Mouse (Mus musculus): Measurements from ENCODE around the gene Cyfip2.
A peak's percentile ranks its signal among the peaks of the same experiment; 100 is the strongest.

Gene Cyfip2

DNA sequence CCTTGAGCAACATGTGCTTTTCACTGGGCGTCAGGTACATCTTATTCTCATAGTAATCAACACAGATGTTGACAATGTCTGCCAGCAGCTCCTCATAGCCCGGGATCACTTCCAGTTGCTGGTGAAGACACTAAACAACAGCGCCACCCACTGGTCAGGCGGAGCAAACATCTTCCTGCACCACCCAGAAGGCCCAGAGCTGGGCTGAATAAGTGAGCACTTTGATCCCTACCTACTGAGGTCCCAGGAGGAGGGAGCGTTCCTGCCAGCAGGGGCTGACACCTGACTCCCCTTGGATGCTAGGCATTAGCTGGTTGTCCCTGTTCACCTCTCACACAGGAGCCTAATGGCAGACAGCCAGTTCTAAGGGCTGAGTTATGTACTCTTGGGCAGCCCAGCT is 35.9 kb downstream of the Cyfip2 start:
- peak; percentile 54 for DNase-seq (ENCODE audit: low read depth)

DNA sequence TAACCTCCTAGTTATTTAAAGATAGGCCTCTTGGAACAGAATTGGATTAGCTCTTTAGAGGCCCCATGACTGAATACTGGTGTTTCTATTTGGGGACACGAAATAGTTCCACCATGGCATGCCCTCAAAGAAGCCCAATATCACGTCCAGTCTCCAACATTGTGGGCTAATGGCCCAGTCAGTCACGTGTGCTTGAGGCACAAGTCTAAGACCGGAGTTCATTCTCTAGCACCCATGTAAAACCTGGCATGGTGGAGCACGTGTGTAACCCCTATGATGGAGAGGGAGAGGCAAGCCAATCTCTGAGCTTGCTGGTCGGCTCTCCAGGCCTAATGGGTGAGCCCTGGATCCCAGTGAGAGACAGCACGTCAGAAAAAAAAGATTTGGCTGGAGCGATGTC is 36.5 kb downstream of the Cyfip2 start:
- DNase-seq (ENCODE audit: low read depth): no peak

DNA sequence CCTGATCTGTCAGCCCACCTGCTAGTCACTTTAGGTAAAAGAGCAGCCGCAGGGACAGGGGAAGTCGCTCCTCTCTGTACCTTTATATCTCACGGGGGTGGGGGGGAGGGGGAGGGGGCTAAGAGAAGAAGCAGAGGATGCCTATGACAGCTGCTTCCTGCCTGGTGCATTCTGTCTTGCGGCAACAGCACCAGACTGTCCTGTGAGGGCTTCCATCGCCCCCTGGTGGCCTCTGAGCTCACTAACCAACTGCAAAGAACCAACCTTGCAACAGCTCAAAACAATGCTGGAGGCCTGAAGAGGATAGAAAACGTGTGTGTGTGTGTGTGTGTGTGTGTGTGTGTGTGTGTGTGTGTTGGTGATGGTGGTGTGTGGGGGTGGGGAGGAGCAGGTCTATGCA is 37.4 kb downstream of the Cyfip2 start:
- peak; percentile 87 for DNase-seq (ENCODE audit: low read depth)

DNA sequence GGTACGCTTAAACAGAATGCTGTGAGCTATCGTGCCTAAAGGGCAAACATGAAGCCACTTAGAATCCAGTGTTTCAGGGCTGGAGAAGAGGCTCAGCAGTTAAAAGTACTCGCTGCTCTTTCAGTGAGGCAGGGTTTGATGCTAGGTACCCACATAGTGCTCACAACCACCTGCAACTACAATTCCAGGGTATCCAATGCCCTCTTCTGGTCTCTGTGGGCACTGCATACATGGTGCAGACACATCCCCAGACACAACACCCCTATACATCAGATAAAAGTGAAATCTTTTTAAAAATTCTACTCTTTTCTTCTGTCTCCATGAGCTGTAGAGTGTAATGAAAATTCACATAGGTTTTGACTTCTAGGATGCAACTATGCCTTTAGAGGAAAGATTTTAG is 38.7 kb downstream of the Cyfip2 start:
- no peak for DNase-seq (ENCODE audit: low read depth)

DNA sequence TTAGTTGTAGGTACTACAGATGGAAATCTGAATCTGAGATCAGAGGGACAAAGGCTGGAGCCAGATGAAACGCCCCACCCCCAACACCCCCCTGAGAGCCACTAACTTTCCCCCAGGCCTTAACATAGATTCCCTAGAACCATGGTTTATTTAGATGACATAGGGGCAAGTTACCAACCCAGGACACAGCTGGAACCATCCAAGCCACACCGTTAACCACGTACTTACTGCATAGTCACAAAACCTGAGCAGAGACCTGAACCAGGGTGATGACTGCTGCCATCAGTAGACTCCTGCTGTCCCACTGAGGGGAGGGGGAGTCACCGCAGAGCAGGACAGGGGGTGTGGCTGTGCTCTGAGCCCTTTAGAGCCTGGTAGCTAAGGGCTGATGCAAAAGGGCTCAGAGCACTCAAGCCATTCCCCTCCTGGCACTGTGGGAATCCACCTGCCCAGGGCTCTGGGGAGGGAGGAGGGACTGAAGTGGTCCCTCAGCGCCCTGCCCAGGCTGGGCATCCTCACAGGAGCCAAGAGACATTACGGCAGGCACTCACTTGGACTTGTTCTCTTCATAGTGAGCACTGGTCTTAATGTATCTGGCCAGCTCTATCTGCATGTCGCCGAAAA is 40.5 kb downstream of the Cyfip2 start:
- DNase-seq (ENCODE audit: low read depth): no peak

DNA sequence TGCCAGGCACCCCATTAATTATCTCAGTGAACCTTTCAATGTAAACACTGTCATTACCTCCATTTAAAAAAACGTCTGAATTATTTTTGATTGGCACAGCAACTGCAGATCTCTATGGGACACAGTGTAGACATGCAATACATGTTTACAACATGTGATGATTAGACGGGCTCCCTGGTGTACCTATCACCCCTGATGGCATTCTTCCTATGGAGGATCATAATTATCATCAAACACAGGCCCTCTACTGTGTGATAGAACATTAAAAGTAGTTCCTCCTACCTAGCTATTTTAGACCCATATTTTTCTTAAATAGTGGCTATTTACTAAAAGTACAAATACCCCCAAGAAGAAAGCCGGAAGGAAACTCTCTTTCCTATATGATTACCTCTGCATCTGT is 42.8 kb downstream of the Cyfip2 start:
- DNase-seq (ENCODE audit: low read depth): no peak

DNA sequence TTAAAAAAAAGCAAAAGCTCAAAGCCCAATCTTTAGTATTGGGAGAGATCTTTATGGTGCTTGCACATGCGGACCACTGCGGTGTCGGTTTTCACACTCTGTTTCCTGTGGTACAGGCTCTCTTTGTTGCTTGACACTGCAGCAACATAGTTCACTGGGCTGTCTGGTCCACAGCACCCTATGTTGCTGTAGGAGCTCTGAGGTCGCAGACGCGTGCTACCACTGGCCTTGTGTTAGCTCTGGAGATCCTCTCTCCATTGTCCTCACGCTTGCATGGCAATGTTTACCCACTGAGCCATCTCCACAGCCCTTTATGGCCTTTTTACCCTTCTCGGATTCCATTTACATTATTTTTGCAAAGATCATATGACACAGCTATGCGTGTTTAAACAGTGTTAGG is 43.3 kb downstream of the Cyfip2 start:
- DNase-seq (ENCODE audit: low read depth): no peak

DNA sequence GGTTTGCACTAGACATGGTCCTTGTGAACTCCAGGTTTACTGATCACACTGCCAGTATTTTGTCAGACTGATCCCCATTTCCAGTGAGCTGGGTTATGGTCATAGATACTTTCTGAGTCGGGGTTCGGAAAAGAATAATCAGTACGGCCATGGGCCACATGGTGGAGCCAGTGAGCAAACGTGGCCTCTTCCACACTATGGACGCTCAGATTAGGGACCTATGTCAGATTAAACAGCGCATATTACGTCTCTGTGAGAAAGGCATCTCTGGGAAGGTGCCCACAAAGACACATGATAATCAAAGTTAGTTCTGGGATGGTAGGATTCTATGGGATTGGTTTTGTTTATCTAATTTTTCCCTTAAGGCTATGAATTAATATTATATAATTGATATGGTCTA is 43.7 kb downstream of the Cyfip2 start:
- DNase-seq (ENCODE audit: low read depth): peak; percentile 52

DNA sequence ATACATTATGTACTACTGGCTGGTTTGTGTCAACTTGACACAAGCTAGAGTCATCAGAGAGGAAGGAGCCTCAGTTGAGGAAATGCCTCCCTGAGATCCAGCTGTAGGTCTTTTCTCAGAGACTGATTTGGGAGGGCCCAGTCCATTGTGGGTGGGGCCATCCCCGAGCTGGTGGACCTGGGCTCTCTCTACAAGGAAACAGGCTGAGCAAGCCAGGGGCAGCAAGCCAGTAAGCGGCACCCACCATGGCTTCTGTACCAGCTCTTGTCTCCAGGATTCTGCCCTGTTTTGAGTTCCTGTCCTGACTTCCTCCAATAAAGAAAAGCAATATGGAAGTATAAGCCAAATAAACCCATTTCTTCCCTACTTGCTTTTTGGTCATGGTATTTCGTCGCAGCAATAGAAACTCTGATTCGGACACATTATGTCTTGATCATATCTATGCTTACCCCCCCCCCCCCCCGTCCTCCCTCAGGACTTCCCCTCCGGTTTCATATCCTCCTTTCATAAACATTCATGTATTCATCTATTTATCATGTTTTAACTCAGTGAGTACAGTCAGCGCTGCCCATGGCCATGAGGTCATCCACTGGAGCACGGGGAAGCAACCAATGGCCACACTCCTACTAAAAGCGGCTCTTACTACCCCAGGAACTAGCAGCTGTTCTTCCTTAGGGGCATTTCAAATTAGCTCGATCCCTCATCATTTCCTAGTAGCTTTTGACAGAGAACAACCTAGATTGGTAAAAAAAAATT is 47.5 kb downstream of the Cyfip2 start:
- no peak for DNase-seq (ENCODE audit: low read depth)

DNA sequence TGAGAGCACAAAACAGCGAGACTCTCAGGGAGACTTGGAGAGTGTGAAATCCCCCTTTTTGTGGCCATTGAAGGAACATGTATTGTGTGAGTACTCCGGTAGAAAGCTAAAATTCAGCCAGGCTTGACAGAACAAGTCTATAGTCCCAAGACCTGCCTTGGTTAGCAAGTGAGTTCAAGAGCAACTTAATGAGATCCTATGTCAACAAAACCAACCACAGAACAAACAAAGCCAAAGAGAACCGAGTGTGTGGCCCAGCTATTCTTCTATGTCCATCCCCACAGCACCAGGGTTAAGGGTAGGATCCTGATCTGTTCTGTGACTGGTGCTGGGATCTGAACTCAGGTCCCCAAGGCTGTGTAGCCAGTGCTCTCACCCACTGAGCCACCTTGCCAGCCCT is 48.1 kb downstream of the Cyfip2 start:
- DNase-seq (ENCODE audit: low read depth): no peak

DNA sequence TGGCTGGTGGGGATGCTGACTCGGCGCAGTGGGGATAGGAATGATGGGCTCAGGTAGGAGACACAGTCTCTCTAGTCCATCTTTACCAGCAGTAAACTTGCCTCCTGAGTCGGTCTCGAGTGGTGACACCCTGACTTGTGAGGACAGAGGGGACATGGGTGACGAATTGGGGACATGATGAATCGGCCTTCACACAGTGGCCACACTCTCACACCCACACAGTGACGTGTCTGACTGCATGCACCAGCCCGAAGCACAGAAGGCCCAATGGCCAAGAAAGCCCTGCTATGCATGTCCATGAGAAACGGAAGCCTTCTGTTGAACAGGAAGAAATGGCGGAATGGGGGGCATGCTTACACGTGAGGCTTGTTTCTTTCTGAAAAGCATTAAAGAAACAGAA is 49.4 kb downstream of the Cyfip2 start:
- DNase-seq (ENCODE audit: low read depth): no peak

DNA sequence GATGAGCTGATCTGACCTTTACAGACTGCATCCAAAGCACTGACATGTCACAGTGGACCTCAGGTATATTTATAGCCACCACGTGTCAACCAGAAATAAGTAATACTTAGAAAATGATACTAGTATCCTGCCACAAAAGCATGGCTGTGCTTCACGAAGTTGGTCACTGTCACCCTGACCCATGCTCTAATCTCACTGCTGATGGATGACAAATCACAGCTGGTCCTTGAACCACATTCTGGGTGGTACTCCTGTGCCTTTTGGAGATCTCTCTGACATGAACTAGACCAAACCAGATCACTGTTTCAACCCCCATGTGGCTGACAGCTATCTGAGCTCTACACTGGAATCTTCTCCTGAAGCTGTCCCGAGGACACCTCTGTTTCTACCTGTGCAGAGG is 49.8 kb downstream of the Cyfip2 start:
- no peak for DNase-seq (ENCODE audit: low read depth)

DNA sequence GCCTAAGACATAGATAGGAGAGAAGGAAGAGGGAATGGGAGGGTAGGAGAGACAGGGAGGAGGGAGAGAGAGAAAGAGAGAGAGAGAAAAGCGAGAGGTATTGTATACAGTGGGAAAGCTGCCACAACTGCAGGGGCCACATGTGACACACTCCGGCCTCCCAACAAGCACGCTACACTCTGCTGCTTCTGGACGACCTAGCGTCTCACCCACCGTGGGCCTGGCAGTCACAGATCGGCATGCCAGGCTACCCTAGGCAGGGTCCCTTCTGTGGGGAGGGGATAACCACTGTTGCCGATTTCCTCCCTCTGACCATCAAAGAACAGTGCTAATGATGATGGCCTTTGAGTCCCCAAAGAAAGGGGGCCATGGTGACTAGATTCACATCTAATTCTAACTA is 53.9 kb downstream of the Cyfip2 start:
- DNase-seq (ENCODE audit: low read depth): no peak

DNA sequence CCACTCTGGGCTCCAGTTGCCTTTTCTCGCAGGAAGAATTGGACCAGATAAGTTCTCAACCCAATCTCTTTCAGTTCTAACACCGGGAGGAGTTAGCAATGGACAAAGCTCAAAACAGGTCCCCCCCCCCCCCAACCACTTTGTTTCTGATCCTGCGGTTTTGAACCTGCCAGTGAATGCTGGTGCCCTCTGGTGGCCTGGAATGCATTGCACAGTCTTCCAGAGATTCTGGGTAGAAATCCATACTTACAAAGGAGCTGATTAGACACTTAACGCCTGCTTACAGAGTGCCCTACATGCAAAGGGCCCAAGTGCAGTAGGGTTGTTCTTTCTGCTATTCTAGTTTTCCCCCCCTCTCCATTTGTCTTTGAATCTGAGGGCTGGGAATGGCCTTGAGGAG is 54.5 kb downstream of the Cyfip2 start:
- peak; percentile 62 for DNase-seq (ENCODE audit: low read depth)

DNA sequence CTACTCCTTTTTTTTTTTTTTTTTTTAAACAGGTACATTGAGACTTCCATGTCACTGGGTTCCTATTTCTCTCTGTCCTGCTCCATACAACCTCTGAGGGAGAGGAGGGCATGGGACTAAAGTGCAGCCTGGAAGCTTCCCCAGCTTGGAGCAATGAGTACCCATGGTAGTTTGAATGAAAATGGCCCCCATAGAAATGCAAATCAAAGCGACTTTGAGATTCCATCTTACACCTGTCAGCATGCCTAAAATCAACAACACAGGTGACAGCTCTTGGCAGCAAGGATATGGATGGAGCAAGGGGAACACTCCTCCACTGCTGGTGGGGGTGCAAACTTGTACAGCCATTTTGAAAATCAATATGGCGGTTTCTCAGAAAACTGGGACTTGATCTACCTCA is 57.4 kb downstream of the Cyfip2 start:
- DNase-seq (ENCODE audit: low read depth): no peak

DNA sequence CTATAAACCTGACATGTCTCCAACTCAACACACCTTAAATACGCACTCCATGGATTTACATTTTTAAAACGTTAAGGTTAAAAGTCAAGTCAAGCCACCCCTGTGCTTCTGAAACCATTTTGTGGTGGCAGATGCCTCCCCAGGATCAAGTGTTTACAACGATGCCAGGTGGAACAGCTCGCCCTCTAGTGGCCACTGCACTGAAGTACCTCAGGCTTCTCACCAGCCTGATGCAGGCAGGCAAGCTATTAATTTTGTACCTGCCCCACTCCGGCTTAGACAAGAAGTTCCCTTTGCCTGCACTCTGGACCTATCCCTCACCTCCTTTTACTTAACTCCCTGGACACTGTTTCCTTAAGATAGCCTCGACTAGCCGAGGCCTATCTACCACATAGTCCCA is 60.7 kb downstream of the Cyfip2 start:
- peak; percentile 85 for DNase-seq (ENCODE audit: low read depth)

DNA sequence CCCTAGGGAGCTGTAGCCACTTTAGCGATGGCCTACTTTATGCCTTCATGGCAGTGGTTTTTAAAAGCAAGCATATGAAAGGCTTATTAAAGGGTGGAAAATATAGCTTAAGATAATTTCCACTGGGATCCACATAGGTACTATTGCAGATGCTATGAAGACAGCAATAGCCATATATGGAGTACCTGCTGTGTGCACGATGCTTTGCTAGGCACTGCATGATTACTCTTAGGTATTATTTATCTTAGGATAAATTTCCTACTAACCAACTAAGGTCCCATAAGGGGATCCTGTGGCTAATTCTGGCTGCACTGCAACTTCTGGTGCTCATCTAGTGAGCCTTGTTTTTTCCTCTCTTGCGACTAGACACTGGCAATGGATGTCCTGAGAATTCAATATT is 64.3 kb downstream of the Cyfip2 start:
- DNase-seq (ENCODE audit: low read depth): no peak

DNA sequence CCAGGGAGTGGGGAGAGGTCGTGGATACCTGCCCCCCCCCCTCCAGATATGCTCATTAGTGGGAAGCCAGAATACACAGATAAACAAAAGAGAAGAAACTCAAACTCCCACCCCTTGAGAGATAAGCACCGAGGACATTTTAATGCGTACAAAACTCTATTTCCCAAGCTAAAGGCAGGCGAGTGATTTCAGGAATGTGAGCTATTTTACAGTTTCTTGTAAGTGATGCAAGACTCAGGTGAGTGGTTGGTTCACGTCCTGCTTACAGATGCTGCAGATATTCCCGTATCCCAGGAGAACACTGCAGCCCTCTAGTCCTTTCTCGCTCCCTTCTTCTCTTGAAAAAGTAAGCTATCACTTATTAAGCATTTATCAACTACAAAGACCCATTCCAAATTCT is 66.3 kb downstream of the Cyfip2 start:
- DNase-seq (ENCODE audit: low read depth): no peak

DNA sequence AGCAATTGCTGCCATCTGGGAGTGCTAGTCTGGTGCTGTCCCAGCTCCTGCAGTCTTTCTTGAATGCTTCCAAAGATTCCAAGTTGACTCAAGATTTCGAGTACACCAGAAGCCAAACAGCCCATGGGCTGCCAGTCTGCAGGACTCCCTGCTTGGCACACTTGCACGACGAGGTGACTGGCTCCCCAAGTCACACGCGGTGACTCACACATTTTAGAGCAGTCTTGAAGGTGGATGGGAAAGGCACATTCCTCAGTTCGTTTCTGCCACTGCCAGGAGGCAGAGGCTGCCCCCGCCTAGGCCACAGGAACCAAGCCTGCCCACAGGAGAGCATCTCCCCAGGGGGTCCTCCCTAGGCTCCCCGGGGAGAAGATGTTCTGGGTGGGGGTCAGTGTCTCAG is 66.7 kb downstream of the Cyfip2 start:
- DNase-seq (ENCODE audit: low read depth): peak; percentile 31

DNA sequence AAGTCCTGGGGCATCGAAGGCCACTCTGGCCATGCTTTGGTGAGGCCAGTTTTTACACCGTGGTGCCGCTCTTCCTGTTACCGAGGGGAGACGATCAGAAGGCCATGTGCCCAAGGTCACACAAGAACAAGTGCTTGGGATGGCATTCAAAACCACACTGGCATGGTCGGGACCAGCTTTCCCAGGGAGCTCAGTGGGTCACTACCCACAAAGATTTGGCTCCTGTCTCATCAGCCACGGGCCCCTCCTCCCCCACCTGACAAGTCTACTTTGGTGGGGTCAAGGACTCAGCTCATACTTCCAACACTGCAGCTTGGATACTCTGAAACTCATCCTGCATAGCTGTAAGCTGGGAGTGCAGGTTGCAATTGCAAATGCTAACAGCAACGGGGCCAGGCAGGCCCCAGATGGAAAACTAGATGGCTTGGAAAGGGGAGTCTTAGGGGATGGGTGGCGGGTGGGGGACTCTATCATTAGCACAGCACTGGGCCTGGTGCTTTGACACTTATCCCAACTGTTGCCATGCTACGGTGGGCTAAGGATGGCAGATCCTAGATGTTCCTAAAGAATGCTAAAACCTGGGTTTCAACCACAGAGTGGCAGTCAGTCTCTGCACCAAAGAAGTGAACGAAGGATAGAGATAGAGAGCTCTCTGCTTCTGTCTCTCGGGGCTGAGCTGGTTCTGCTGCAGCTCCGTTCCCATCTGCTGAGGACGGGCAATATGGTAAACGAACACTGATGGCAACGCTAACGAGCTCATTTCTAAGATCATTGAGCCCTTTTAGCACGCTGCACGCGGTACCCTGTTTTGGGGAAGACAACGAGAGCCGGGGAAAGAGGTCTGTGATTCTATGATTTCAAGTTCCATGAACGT is 67.7 kb downstream of the Cyfip2 start:
- DNase-seq (ENCODE audit: low read depth): no peak

DNA sequence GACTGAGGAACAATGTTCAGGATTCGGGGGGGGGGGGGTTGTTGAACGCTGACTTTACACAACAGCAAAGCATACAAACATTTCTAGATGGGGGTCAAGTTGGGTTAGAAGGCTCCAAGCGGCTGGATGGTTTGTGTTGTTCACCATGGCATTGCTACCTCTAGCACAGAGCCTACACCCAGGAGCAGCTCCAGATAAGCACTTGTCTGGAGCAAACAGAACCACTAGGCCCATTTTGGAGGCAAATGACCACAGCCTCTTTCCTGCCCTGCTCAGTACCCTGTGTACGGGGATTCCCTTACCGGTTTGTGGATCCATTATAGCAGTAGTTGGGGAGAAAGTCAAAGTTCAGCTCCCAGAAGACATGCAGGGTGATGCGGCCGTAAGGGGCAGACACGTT is 70.7 kb downstream of the Cyfip2 start:
- no peak for DNase-seq (ENCODE audit: low read depth)

DNA sequence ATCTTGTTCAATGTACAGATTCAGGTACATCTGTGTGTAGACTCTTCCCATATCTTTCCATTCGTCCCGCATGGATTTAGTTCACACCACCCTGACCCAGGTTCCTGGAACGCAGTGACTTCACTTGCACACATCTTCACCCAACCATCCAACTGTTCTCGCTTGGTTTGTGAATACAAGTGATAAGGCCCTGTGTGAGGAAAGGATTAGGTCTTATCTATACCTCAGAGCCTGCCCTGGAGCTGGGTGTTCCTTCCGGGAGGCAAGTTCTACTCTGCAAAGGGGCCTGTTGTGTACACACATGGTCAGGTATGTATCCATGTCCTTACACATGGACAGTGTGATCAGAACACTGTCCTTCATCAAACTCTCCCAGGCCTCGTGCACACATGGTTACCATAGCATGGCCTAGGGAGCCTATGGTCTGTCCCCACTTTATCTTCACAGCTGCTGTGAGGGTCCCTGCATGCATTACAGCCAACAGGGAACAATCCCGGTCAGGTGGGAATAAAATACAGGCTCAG is 71.4 kb downstream of the Cyfip2 start:
- no peak for DNase-seq (ENCODE audit: low read depth)

DNA sequence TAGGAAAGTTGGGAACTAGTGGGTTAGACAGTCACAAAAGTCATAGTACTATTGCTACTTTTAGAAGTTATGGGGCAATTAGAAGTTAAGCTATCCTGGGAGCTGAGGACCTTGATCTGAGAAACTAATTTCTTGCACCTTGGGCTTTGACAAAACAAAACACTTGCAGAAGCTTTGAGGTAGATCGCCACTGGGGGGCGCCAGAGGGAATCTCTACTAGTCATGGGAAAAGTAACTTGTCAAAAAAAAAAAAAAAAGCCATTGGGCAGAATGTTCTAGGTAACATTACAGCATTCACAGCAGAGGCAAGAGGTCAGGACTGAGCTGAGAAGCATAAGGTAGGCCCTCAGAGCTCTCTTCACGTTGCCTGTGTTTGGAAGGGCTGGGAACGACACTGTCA is 75.7 kb downstream of the Cyfip2 start:
- peak; percentile 74 for DNase-seq (ENCODE audit: low read depth)

Measured in NIH3T3 (cell line).